26 mouse cellular contexts compared by ENCODE assay signal in genomic region chr2:50959323-50959722, GRCm38 (mm10).
"Had no signal": no experiment of that assay in that cellular context is flagged by ENCODE, and none has a peak within 500 bp of the region (broad histone marks: within the 10 kb centered on the region; RNA-seq: fewer than 3 reads in every experiment).

No protein-coding gene starts in this region.

- H3K4me3 ChIP-seq: heart, adult 2 months; heart, embryonic 13.5 days; heart, embryonic 15.5 days; hindbrain, embryonic 13.5 days; hindbrain, embryonic 15.5 days; kidney, embryonic 15.5 days; limb, embryonic 13.5 days; limb, embryonic 15.5 days; liver, embryonic 12.5 days had no signal

- H3K4me1 ChIP-seq: heart, embryonic 13.5 days; heart, embryonic 15.5 days; hindbrain, embryonic 15.5 days; kidney, embryonic 15.5 days; limb, embryonic 13.5 days; limb, embryonic 15.5 days; liver, embryonic 12.5 days had no signal

- ATAC-seq: hindbrain, postnatal 0 days; intestine, embryonic 16.5 days; liver, embryonic 12.5 days had no signal

- H3K27ac ChIP-seq: heart, adult 2 months; heart, embryonic 13.5 days; heart, embryonic 15.5 days; hindbrain, embryonic 13.5 days; hindbrain, embryonic 15.5 days; hindbrain, postnatal 0 days; kidney, embryonic 15.5 days; kidney, postnatal 0 days; limb, embryonic 13.5 days; limb, embryonic 15.5 days; liver, embryonic 12.5 days; liver, embryonic 14.5 days had no signal

- H3K9ac ChIP-seq: heart, embryonic 13.5 days; heart, embryonic 15.5 days; hindbrain, embryonic 13.5 days; hindbrain, embryonic 15.5 days; kidney, embryonic 15.5 days; limb, embryonic 13.5 days; limb, embryonic 15.5 days; liver, embryonic 12.5 days; liver, embryonic 14.5 days had no signal

- H3K36me3 ChIP-seq: heart, embryonic 13.5 days; heart, embryonic 15.5 days; hindbrain, embryonic 13.5 days; hindbrain, embryonic 15.5 days; kidney, embryonic 15.5 days; limb, embryonic 13.5 days; limb, embryonic 15.5 days; liver, embryonic 12.5 days had no signal

- H3K9me3 ChIP-seq: heart, embryonic 13.5 days; heart, embryonic 15.5 days; hindbrain, embryonic 13.5 days; hindbrain, embryonic 15.5 days; kidney, embryonic 15.5 days; limb, embryonic 13.5 days; limb, embryonic 15.5 days; liver, embryonic 12.5 days had no signal

- H3K27me3 ChIP-seq: heart, embryonic 13.5 days; heart, embryonic 15.5 days; hindbrain, embryonic 13.5 days; hindbrain, embryonic 15.5 days; kidney, embryonic 15.5 days; limb, embryonic 13.5 days; limb, embryonic 15.5 days; liver, embryonic 12.5 days had no signal

- H3K4me2 ChIP-seq: heart, embryonic 11.5 days; heart, embryonic 13.5 days; heart, embryonic 15.5 days; hindbrain, embryonic 13.5 days; hindbrain, embryonic 15.5 days; kidney, embryonic 15.5 days; limb, embryonic 13.5 days; limb, embryonic 15.5 days; liver, embryonic 12.5 days had no signal

- DNase-seq: gastrocnemius, postnatal 14 days; gastrocnemius, postnatal 36 days; heart, adult 2 months; heart, postnatal 14 days; heart, postnatal 36 days; kidney, adult 11 months; kidney, adult 2 months; kidney, adult 9 months; kidney, postnatal 14 days; kidney, postnatal 36 days; layer of hippocampus, postnatal 36 days; left cerebral cortex, postnatal 4 days; lung, adult 18-20 months had no signal
